Mouse (Mus musculus) embryonic facial prominence, embryonic 12.5 days (tissue): ENCODE data around the gene 1700069L16Rik. TPM values are rescaled to one million over a fixed set of nuclear protein-coding genes. Genes with fewer than 3 reads are reported as not detected.

ENCODE experiments used
- ATAC-seq: fragments of 200-750 bp; cut with Nextera tagmentation; 2 replicates; pipeline ENCODE4 v1.8.0; 2017; ENCODE audit not compliant: insufficient number of reproducible peaks, insufficient read depth, low FRiP score, low TSS enrichment
- H3K27ac ChIP-seq: fragments of 300-500 bp; sonication (generic); 2 replicates; pipeline ENCODE4 v1.5.1; 2016; ENCODE audit warnings: mild to moderate bottlenecking
- H3K27me3 ChIP-seq: fragments of 300-500 bp; sonication (generic); 2 replicates; pipeline ENCODE4 v1.6.1; 2016; ENCODE audit warnings: mild to moderate bottlenecking, moderate library complexity
- H3K36me3 ChIP-seq: fragments of 300-500 bp; sonication (generic); 2 replicates; pipeline ENCODE4 v1.6.1; 2016; ENCODE audit warnings: mild to moderate bottlenecking
- H3K4me1 ChIP-seq: fragments of 300-500 bp; sonication (generic); 2 replicates; pipeline ENCODE4 v1.6.1; 2016
- H3K4me2 ChIP-seq: fragments of 300-500 bp; sonication (generic); replicated peaks from 2 replicates; pipeline ENCODE4 v1.6.1; 2016; ENCODE audit warnings: mild to moderate bottlenecking, moderate library complexity
- H3K4me3 ChIP-seq: fragments of 300-500 bp; sonication (generic); 2 replicates; pipeline ENCODE4 v1.5.1; 2016; ENCODE audit warnings: mild to moderate bottlenecking
- H3K9ac ChIP-seq: fragments of 300-500 bp; sonication (generic); 2 replicates; pipeline ENCODE4 v1.6.1; 2016; ENCODE audit warnings: mild to moderate bottlenecking, moderate library complexity
- H3K9me3 ChIP-seq: fragments of 300-500 bp; sonication (generic); 2 replicates; pipeline ENCODE4 v1.6.1; 2016; ENCODE audit warnings: mild to moderate bottlenecking, moderate library complexity
- WGBS: fragments of 180-500 bp; shearing (Covaris S2); methylation state at CpG from one replicate; pipeline ENCODE4 v1.1.7; 2016; 5-methylcytosine and 5-hydroxymethylcytosine counted together
- polyA plus RNA-seq: library from polyadenylated mRNA; unstranded; fragments of >200 nt; fragmentation: Nextera tagmentation; extraction: Ambion mirVana; gene quantifications from 2 replicates; pipeline ENCODE4 v1.2.1, GENCODE M21; 2016

Gene 1700069L16Rik
- polyA plus RNA-seq = not detected in 2 replicates

GRCm38 (mm10) chr5:113724446-113724845, at the start of gene 1700069L16Rik:
Gene 1700069L16Rik (minus strand): TSS chr5:113724772.
- no peak within 1 kb of the TSS for H3K9ac ChIP-seq
- no peak within 1 kb of the TSS for H3K4me2 ChIP-seq
- no peak within 1 kb of the TSS for H3K4me3 ChIP-seq
- H3K4me1 ChIP-seq = no peaks in the 10 kb centered on the region
- H3K27ac ChIP-seq = no peak within 1 kb of the TSS
- ATAC-seq = no peak
- H3K9me3 ChIP-seq = no peaks in the 10 kb centered on the region
- H3K36me3 ChIP-seq = no peaks in the 10 kb centered on the region
- WGBS = 3% methylated on average over 15 of the region's 15 CpGs
- peaks cover 5% of the 10 kb centered on the region for H3K27me3 ChIP-seq

DNA sequence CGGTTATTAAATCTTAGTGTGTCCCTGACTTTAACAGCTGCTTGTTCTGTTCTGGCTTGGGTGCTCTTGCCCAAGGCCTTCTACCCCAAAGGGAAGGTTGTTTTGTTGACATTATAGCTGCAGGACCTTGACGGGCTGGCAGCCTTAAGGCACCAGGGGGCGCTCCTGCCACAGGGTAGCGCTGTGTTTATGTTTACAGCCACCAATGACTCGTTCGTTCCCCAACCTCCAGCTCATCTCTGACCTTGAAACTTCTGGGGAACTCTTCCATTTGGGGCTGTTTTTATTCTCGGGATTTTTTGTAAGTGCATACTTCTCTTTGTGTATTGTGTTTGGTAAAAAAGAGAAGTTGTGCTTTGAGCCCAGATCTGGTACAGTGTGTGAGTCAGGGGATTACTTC, 49.1 kb upstream of the 1700069L16Rik start:
- Histone ChIP-seq H3K9ac (peak overlapping the region; percentile 73), H3K4me2 (peak overlapping the region; percentile 95), H3K4me1 (peaks cover 26% of the 10 kb centered on the region), H3K27me3 (no peaks in the 10 kb centered on the region), H3K27ac (no peak overlapping the region), H3K9me3 (no peaks in the 10 kb centered on the region), H3K36me3 (peaks cover 37% of the 10 kb centered on the region), H3K4me3 (peak overlapping the region; percentile 96)
- ATAC-seq = no peak
- WGBS = 1% methylated on average over 7 of the region's 7 CpGs

GRCm38 (mm10) chr5:113772905-113773519, 48.4 kb upstream of the 1700069L16Rik start:
- Histone ChIP-seq H3K27ac (peak overlapping the region; percentile 99), H3K9ac (peak overlapping the region; percentile 73), H3K27me3 (no peaks in the 10 kb centered on the region), H3K4me3 (peak overlapping the region; percentile 96), H3K4me2 (peak overlapping the region; percentile 95), H3K9me3 (no peaks in the 10 kb centered on the region), H3K4me1 (peaks cover 26% of the 10 kb centered on the region), H3K36me3 (peaks cover 44% of the 10 kb centered on the region)
- ATAC-seq = peak; percentile 18; the same call in 1 of the 2 replicates
- WGBS = 3% methylated on average over 36 of the region's 38 CpGs

GRCm38 (mm10) chr5:113772450-113772895, 47.9 kb upstream of the 1700069L16Rik start, which contains the start of the genes Sart3 and Iscu:
Gene Sart3 (minus strand): TSS chr5:113772510.
Gene Iscu (plus strand): TSS chr5:113772748.
- Histone ChIP-seq H3K36me3 (peaks cover 46% of the 10 kb centered on the region), H3K4me1 (peaks cover 26% of the 10 kb centered on the region), H3K9me3 (no peaks in the 10 kb centered on the region), H3K27ac (peak within 1 kb of the TSS; percentile 99), H3K4me2 (peak within 1 kb of the TSS; percentile 95), H3K4me3 (peak within 1 kb of the TSS; percentile 96), H3K9ac (peak within 1 kb of the TSS; percentile 96), H3K27me3 (no peaks in the 10 kb centered on the region)
- under 1% methylated on average over 49 of the region's 49 CpGs for WGBS
- peak; percentile 77 for ATAC-seq

DNA sequence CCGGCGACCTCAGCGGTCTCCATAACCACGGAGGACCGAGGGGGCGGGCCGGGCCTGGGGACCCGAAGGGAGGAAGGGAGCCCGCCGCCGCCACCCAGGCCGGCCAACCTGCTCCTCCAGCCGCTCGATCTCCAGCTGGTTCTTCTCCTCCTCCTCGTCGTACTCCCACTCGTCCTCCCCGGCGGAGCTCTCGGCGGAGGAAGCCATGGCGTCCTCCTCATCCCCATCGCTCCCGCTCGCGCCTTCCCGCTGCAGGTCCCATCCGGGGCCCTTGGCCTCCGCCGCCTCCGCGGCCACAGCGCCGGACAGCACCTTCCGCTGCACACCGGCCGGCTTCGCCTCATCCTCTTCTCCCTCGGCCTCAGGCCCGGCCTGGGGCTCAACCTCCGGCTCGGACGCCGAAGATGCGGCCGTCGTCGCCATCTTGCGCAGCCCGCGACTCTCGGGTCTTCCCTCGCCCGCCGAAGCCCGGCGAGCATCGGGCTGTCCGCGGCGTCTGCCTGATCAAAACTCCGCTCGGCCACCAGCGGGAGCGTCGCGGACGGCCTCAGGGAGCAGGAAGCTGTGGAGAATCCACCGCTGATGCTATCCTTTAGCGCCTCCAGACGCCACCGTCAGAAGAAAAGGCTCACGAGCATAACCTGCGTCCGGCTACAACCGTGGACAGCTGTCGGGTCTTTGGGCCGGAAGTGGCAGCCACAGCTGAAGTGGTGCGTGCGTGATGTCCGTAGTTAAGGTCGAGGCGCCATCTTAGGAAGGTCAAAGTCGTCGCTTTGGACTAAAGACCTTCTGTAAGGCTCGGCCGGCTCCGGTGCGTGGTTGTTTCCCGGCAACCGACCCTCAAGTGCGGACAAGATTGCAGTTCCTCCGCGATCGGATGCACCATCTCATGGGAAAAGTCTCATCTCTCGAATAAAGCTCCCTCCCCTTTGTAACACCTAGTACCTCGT, 46.9 kb upstream of the 1700069L16Rik start:
- H3K36me3 ChIP-seq = peaks cover 42% of the 10 kb centered on the region
- peak overlapping the region; percentile 99 for H3K27ac ChIP-seq

GRCm38 (mm10) chr5:113768806-113769205, 44.2 kb upstream of the 1700069L16Rik start:
- WGBS = 86% methylated on average over 8 of the region's 8 CpGs
- Histone ChIP-seq H3K9me3 (no peaks in the 10 kb centered on the region), H3K4me3 (no peak overlapping the region), H3K4me1 (peaks cover 26% of the 10 kb centered on the region), H3K9ac (no peak overlapping the region), H3K27me3 (no peaks in the 10 kb centered on the region), H3K4me2 (no peak overlapping the region), H3K27ac (no peak overlapping the region), H3K36me3 (peaks cover 35% of the 10 kb centered on the region)
- no peak for ATAC-seq

More for the DNA sequence above, 46.9 kb upstream of the 1700069L16Rik start:
- ATAC-seq = peak; percentile 74
- Histone ChIP-seq H3K9ac (peak overlapping the region; percentile 96), H3K4me2 (peak overlapping the region; percentile 95), H3K4me3 (peak overlapping the region; percentile 96), H3K27me3 (no peaks in the 10 kb centered on the region), H3K4me1 (peaks cover 26% of the 10 kb centered on the region), H3K9me3 (no peaks in the 10 kb centered on the region)
- under 1% methylated on average over 97 of the region's 97 CpGs for WGBS

DNA sequence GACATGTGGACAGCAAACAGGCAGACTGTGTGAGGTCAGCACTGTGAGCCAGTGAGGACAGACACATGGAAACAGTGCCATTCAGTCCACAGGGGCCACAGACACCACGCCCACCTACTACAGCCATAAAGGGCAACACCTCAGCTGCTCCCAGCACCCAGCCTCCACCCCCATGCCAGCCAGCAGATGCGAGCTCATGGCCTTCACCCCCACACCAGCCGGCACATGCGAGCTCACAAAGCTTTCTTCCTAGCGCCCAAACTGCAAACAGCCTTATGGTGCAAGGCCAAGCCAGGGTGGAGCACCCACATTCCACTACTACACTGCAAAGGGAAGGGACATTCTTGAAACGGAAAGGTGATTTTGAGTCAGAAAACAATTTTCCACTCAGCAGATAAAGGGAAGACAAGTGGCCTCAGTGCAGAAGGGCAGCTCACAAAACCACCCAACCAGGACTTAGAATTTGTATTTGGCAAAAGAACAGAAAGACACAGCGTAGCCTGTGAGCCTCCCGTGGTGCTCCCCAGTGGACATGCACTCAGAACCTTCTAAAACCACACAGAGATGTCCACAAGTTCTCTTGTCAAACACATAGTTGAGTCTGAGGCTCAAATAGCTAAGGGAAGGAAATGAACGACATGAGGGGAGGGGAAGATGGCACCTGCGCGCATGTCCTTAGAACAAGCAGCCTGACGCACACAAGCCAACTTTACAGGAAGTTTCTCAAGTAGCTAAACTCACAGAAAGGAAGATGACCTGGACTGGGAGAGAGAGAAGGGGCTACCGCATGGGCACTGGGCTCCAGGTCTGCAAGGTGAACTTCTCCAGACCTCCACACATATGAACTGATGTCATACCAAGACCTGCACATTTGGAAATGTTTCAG, 41.3 kb upstream of the 1700069L16Rik start:
- H3K9me3 ChIP-seq = no peaks in the 10 kb centered on the region
- H3K27ac ChIP-seq = no peak overlapping the region
- H3K4me1 ChIP-seq = peaks cover 20% of the 10 kb centered on the region
- 90% methylated on average over 13 of the region's 13 CpGs for WGBS
- no peak overlapping the region for H3K4me2 ChIP-seq
- no peaks in the 10 kb centered on the region for H3K27me3 ChIP-seq
- no peak overlapping the region for H3K9ac ChIP-seq
- no peak for ATAC-seq
- H3K36me3 ChIP-seq = peaks cover 64% of the 10 kb centered on the region
- no peak overlapping the region for H3K4me3 ChIP-seq

GRCm38 (mm10) chr5:113764426-113764825, 39.9 kb upstream of the 1700069L16Rik start:
- peaks cover 77% of the 10 kb centered on the region for H3K36me3 ChIP-seq
- H3K9ac ChIP-seq = no peak overlapping the region
- H3K9me3 ChIP-seq = no peaks in the 10 kb centered on the region
- H3K4me3 ChIP-seq = no peak overlapping the region
- 85% methylated on average over 7 of the region's 7 CpGs for WGBS
- peaks cover 8% of the 10 kb centered on the region for H3K4me1 ChIP-seq
- no peak overlapping the region for H3K27ac ChIP-seq
- H3K4me2 ChIP-seq = no peak overlapping the region
- ATAC-seq = no peak
- H3K27me3 ChIP-seq = no peaks in the 10 kb centered on the region

DNA sequence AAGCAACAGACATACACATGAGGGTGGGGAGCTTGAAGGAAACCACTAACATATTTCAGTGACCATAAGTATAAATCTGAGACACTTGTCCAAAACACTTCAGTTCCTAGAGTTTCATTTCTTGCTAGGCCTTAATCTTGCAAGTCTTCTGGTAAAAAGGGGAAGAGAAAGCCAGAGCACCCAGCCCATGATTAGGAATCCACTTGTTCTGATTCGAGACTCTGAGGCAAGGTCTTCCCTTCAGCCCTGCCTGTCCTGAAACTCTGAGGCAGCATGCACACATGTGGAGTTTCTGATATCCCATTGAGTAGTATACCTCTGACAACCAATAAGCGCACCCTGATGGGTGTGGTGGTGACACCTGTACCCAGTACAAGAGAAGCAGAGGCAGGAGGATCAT, 37.0 kb upstream of the 1700069L16Rik start:
- H3K4me1 ChIP-seq = no peaks in the 10 kb centered on the region
- no peak for ATAC-seq
- H3K36me3 ChIP-seq = peaks cover 85% of the 10 kb centered on the region
- H3K27me3 ChIP-seq = no peaks in the 10 kb centered on the region
- no peak overlapping the region for H3K4me2 ChIP-seq
- H3K4me3 ChIP-seq = no peak overlapping the region
- H3K27ac ChIP-seq = no peak overlapping the region
- no peak overlapping the region for H3K9ac ChIP-seq
- WGBS = 91% methylated on average over 2 of the region's 2 CpGs
- no peaks in the 10 kb centered on the region for H3K9me3 ChIP-seq

DNA sequence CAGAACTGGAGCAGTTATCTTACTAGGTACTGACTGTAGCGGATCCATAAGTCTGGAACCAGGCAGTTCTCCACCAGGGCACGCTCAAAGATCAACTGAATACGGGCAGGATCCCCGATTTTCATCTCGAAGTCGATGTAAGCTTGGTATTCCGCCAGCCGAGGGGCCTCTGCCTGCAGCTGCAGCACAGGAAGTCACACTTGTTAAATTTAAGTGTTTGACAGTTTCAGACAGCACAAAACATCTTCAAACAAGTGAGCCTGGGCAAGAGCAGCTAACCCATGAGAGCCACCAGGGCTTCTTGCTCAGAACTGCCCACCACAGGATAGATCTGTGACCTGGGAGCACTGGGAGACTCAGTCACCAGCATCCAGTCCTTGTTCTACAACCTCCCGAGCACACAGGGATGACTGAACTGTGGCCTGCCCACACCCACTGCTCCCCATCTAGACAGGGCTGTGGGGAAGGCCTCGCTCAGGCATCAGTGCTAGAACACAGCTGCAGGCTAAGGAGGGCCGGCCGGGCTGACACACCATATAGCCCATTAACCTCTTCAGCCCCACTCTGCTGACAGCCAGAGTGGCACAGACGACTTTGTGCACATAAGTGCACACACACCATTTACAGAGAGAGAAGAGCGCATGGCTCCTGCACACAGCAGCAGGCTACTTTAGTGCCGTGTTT, 30.9 kb upstream of the 1700069L16Rik start:
- peaks cover 98% of the 10 kb centered on the region for H3K36me3 ChIP-seq
- no peak overlapping the region; the same call in 1 of the 2 replicates for H3K9ac ChIP-seq
- no peak overlapping the region for H3K4me3 ChIP-seq
- H3K27ac ChIP-seq = no peak overlapping the region
- no peaks in the 10 kb centered on the region for H3K4me1 ChIP-seq
- H3K27me3 ChIP-seq = no peaks in the 10 kb centered on the region
- 89% methylated on average over 15 of the region's 15 CpGs for WGBS
- ATAC-seq = no peak
- no peak overlapping the region for H3K4me2 ChIP-seq
- H3K9me3 ChIP-seq = no peaks in the 10 kb centered on the region
